Mouse (Mus musculus) limb, embryonic 15.5 days (tissue): ENCODE measurements around the gene Fgfr2. TPM values are rescaled to one million over a fixed set of nuclear protein-coding genes. Genes with fewer than 3 reads are reported as not detected.

Experiments
- ATAC-seq: fragments of 200-750 bp; cut with Nextera tagmentation; 2 replicates; pipeline ENCODE4 v1.8.0; 2017; ENCODE audit warnings: low read depth, moderate TSS enrichment; ENCODE audit not compliant: insufficient number of reproducible peaks, low FRiP score, low TSS enrichment
- H3K27ac ChIP-seq: fragments of 300-500 bp; sonication (generic); 2 replicates; pipeline ENCODE4 v1.5.1; 2015; ENCODE audit warnings: moderate library complexity, mild to moderate bottlenecking, inconsistent platforms
- H3K27me3 ChIP-seq: fragments of 300-500 bp; sonication (generic); 2 replicates; pipeline ENCODE4 v1.6.1; 2015; ENCODE audit warnings: inconsistent platforms
- H3K36me3 ChIP-seq: fragments of 300-500 bp; sonication (generic); 2 replicates; pipeline ENCODE4 v1.6.1; 2015; ENCODE audit warnings: inconsistent platforms
- H3K4me1 ChIP-seq: fragments of 300-500 bp; sonication (generic); 2 replicates; pipeline ENCODE4 v1.6.1; 2015; ENCODE audit warnings: inconsistent platforms
- H3K4me2 ChIP-seq: fragments of 300-500 bp; sonication (generic); 2 replicates; pipeline ENCODE4 v1.6.1; 2015; ENCODE audit warnings: mild to moderate bottlenecking, inconsistent platforms
- H3K4me3 ChIP-seq: fragments of 300-500 bp; sonication (generic); 2 replicates; pipeline ENCODE4 v1.5.1; 2015; ENCODE audit warnings: mild to moderate bottlenecking, inconsistent platforms
- H3K9ac ChIP-seq: fragments of 300-500 bp; sonication (generic); 2 replicates; pipeline ENCODE4 v1.6.1; 2015; ENCODE audit warnings: inconsistent platforms
- H3K9me3 ChIP-seq: fragments of 300-500 bp; sonication (generic); 2 replicates; pipeline ENCODE4 v1.6.1; 2016; ENCODE audit warnings: inconsistent platforms
- WGBS: fragments of 180-500 bp; shearing (Covaris S2); methylation state at CpG from one replicate; pipeline ENCODE4 v1.1.7; 2015; 5-methylcytosine and 5-hydroxymethylcytosine counted together
- polyA plus RNA-seq: library from polyadenylated mRNA; unstranded; fragments of >200 nt; fragmentation: Nextera tagmentation; extraction: Ambion mirVana; gene quantifications from 2 replicates; pipeline ENCODE4 v1.2.1, GENCODE M21; 2015

Fgfr2 gene
- polyA plus RNA-seq, 1 experiment from 2014 or later = 101 TPM

DNA sequence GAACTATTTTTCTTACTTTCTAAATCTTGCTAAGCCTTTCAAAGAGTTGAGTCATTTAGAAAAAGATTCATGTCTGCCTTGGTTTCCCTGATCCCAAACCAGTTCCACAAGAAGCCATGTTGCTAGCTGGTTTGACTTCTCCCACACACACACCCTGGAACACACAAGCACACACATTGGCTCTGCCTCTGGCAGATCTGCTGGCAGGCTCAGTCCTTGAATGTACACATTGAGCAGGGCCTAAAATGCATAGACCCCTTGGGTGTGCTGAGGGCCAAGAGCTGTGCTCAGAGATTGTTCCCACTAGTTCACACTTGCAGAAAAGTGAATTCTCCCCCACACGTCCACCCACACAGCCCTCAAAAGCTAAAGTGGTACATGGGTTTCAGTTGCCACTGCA, 1164.4 kb downstream of the Fgfr2 start:
- Histone ChIP-seq H3K27me3 (no peaks in the 10 kb centered on the region), H3K4me3 (no peak overlapping the region), H3K9me3 (no peaks in the 10 kb centered on the region), H3K27ac (no peak overlapping the region), H3K36me3 (no peaks in the 10 kb centered on the region), H3K4me2 (no peak overlapping the region), H3K4me1 (no peaks in the 10 kb centered on the region), H3K9ac (no peak overlapping the region)
- WGBS = 43% methylated on average over 1 of the region's 1 CpGs
- ATAC-seq = no peak

DNA sequence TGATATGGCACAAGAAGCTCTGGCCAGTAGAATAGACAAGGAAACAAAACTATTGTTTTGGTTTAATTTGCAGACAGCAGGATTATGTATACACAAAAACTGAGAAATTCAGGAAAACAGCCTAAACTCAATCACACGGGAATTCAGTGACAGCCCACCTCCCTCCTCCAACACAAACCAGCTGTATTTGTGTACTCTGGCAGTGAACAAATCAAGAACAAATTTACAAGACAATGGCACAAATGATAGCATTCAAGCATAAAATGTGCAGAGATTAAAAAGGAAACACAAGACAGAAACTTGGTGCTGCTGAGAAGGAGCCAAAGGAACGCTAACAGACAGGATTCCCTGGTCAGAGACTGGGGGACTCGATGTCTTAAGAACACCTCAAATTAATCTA, 1169.7 kb downstream of the Fgfr2 start:
- no peaks in the 10 kb centered on the region for H3K27me3 ChIP-seq
- H3K9me3 ChIP-seq = no peaks in the 10 kb centered on the region
- 0 out of 2 replicates have a peak, but pooled peaks cover 3% of the 10 kb centered on the region for H3K4me1 ChIP-seq
- H3K4me3 ChIP-seq = no peak overlapping the region
- ATAC-seq = no peak
- no peak overlapping the region for H3K9ac ChIP-seq
- 74% methylated on average over 3 of the region's 3 CpGs for WGBS
- H3K4me2 ChIP-seq = no peak overlapping the region
- H3K27ac ChIP-seq = no peak overlapping the region
- no peaks in the 10 kb centered on the region for H3K36me3 ChIP-seq

DNA sequence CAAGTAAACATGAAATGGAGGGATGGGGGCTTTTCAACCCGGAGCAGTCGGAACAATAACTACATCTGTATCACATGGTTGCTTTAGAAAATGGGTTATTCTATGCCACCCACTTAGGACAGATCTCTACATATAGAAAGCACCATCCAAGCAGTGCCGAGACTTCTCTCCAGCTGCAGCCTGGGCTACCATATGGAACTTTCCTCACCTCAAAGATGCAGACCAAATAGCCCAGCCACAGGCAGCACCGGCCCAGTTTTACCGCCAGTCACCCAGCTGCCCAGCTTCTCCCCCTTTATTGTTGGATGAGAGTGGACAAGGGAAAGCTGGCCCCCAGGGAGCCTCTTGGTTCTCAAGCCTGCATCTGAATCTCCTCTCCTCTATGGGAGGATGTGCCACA, 1172.0 kb downstream of the Fgfr2 start:
- no peak overlapping the region for H3K4me3 ChIP-seq
- no peak overlapping the region for H3K4me2 ChIP-seq
- no peak overlapping the region for H3K9ac ChIP-seq
- no peaks in the 10 kb centered on the region for H3K9me3 ChIP-seq
- H3K36me3 ChIP-seq = no peaks in the 10 kb centered on the region
- ATAC-seq = no peak
- no peak overlapping the region for H3K27ac ChIP-seq
- H3K27me3 ChIP-seq = no peaks in the 10 kb centered on the region
- WGBS = 51% methylated on average over 5 of the region's 5 CpGs
- 0 out of 2 replicates have a peak, but pooled peaks cover 3% of the 10 kb centered on the region for H3K4me1 ChIP-seq

DNA sequence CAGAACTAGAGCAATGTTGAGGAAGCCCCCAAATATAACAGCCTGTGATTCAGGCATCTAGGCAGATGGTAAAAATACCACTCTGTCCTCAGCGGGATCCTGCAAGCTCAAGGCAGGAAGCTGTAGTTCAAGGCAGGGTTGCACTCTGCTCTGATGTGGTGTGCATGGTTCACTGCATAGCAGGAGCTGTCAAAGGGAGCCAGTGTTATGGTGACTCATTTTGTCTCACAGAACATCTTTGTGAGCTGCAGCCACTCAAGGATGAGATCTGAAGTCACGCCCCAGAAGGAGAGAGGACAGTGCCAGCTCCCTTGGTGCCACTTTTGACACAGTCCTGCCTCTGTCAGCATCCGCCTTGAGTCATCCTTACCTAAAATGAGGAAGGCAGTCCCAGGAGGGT, 1185.5 kb downstream of the Fgfr2 start:
- no peak for ATAC-seq
- 71% methylated on average over 3 of the region's 3 CpGs for WGBS

DNA sequence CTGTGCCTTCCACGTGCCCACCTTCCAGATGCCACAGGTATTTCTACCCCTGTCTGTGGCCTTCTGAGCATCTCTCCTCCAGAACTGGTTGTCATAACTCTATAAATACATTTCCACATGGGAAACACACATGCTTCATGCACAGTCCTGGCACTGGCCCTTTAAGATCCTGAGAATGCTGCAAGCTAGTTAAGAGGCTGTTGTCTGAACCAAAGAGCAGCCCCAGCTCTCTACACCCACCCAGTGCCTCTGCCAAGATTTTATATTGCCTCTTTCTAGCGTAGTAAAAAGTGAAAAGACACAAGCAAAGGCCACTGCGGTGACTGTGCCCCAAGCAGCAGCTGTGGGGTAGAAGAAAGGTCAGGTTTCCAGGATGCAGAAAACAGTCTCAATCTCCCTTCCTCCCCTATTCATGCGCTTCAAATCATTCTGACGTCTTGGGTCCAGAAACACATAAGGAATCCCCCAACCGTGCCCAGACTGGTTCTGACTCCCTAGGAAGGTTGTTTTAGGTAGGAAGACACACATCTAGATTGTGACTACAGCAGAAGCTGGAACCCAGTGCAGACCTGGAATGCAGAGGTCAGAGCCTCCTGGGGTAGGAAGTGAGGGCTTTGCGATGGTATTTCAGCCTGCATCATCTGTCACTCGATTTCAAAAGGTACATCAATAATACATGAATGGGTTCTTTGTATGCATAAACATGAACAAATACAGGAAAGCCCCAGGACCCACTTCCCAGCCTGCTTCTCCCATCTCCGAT, 1195.7 kb downstream of the Fgfr2 start:
- Histone ChIP-seq H3K36me3 (no peaks in the 10 kb centered on the region), H3K4me3 (no peak overlapping the region), H3K4me2 (no peak overlapping the region), H3K9me3 (no peaks in the 10 kb centered on the region), H3K27ac (no peak overlapping the region), H3K9ac (no peak overlapping the region), H3K4me1 (peaks cover 2% of the 10 kb centered on the region; the same call in 1 of the 2 replicates), H3K27me3 (no peaks in the 10 kb centered on the region)
- WGBS = 32% methylated on average over 9 of the region's 9 CpGs
- ATAC-seq = no peak

More for the DNA sequence above, 1185.5 kb downstream of the Fgfr2 start:
- Histone ChIP-seq H3K36me3 (no peaks in the 10 kb centered on the region), H3K4me2 (no peak overlapping the region), H3K4me3 (no peak overlapping the region), H3K4me1 (no peaks in the 10 kb centered on the region), H3K9me3 (no peaks in the 10 kb centered on the region), H3K27ac (no peak overlapping the region), H3K27me3 (no peaks in the 10 kb centered on the region), H3K9ac (no peak overlapping the region)

DNA sequence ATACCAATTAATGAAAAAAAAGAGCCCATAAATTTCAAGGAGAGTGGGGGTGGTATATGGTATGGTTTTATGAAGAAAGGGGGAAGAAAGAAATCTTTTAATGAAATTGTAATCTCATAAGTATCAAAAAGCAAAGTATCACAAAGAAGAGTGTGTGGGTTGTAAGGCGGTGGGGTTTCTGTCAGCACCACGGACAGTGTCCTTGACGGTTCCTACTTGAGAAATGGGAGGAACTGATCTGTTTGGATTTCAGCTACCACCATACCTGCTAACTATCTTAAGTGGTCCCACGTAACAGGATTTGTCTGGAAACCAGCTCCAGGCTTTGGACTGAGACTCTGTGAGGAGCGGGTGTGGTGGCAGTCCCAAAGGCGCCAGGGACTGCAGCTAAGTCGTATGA, 1205.8 kb downstream of the Fgfr2 start:
- WGBS = 46% methylated on average over 7 of the region's 7 CpGs
- H3K9ac ChIP-seq = no peak overlapping the region
- no peak for ATAC-seq

DNA sequence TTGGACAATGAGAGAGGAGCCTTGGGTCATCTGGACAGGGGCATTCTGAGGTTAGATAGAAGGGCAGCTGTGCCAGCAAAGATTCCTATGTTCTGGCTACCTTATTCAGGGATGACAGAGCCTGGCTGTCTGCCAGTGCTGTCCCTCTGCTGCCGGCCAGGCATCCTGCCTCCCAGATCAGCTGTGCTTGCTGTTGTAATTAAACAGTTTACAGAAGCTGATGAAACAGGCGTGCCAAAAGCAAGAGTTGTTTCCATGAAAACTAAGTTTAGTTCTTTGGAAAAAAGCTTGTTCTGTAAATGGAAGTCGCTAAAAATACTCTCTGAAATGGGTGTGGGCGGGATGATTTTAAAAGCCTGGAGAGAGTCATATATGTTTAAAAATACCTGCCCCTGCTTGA, 1213.5 kb downstream of the Fgfr2 start:
- Histone ChIP-seq H3K27me3 (no peaks in the 10 kb centered on the region), H3K4me2 (no peak overlapping the region), H3K9ac (no peak overlapping the region), H3K9me3 (no peaks in the 10 kb centered on the region), H3K4me3 (no peak overlapping the region), H3K27ac (no peak overlapping the region), H3K36me3 (no peaks in the 10 kb centered on the region), H3K4me1 (no peaks in the 10 kb centered on the region)
- ATAC-seq = no peak
- WGBS = 40% methylated on average over 4 of the region's 4 CpGs

More for the DNA sequence above, 1205.8 kb downstream of the Fgfr2 start:
- H3K27me3 ChIP-seq = no peaks in the 10 kb centered on the region
- no peak overlapping the region for H3K4me3 ChIP-seq
- no peaks in the 10 kb centered on the region for H3K36me3 ChIP-seq
- H3K4me2 ChIP-seq = no peak overlapping the region
- H3K9me3 ChIP-seq = no peaks in the 10 kb centered on the region
- no peaks in the 10 kb centered on the region for H3K4me1 ChIP-seq
- H3K27ac ChIP-seq = no peak overlapping the region

DNA sequence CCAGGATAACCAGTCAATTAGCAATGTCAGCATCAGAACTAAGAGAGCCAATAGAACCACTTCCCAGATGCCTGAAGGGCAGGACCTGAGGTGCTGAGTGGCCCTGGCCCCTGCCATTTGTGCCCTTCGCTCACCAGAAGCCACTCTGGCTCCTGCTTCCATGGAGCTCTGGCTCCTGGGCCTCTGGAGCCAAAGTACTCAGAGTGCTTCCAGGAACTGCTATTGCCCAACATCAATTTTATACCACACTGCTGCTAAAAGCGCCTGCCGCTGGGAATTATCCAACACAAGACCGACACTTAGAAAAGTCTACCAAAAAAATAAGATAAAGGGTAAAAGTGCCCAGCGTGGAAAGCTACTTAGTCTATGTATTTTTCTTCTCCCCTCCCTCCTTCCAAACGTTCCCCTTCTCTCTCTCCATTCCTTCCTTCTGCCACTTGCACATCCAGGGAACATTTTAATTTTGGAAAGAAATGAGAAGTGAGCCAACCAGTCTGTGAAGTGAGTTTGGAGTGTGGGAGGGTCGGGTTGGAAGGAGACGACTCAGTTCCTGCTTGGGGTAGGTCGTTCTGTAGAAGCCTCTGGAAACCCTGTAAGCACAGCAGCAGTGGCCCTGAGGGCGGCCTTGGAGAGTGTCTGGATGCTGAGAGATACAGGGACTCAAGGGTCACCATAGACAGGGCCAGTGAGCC, 1216.5 kb downstream of the Fgfr2 start:
- Histone ChIP-seq H3K4me1 (no peaks in the 10 kb centered on the region), H3K27me3 (no peaks in the 10 kb centered on the region; the same call in 1 of the 2 replicates), H3K27ac (no peak overlapping the region), H3K9ac (no peak overlapping the region), H3K4me2 (no peak overlapping the region), H3K36me3 (no peaks in the 10 kb centered on the region), H3K9me3 (no peaks in the 10 kb centered on the region), H3K4me3 (no peak overlapping the region)
- WGBS = 79% methylated on average over 10 of the region's 10 CpGs
- ATAC-seq = no peak

DNA sequence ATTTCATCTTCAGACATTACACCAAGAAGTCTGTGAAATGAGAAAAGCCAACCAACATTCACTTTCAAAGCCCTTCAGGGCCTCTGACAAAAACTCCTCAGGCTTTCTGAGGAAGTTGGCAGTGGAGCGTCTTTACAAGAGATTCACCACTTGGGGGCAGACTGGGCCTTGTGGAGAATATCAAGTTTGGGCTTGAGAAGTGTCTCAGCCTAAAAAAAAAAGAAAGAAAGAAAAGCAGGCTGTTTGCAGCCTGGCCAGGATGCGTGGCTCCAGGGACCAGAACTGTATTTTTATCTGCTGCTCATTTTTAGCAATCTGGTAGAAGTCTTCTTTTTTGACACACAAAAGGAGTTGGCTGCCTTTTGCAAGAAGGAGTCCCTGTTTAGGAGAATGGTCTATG, 1223.8 kb downstream of the Fgfr2 start:
- no peak for ATAC-seq
- 0 out of 2 replicates have a peak, but pooled peaks cover 5% of the 10 kb centered on the region for H3K9me3 ChIP-seq
- no peak overlapping the region for H3K4me2 ChIP-seq
- H3K4me1 ChIP-seq = peaks cover 4% of the 10 kb centered on the region
- no peak overlapping the region for H3K4me3 ChIP-seq
- 0% methylated on average over 2 of the region's 2 CpGs for WGBS
- H3K36me3 ChIP-seq = no peaks in the 10 kb centered on the region
- H3K9ac ChIP-seq = no peak overlapping the region
- no peak overlapping the region for H3K27ac ChIP-seq
- H3K27me3 ChIP-seq = peaks cover 6% of the 10 kb centered on the region; the same call in 1 of the 2 replicates

- H3K4me3 ChIP-seq = no peak overlapping the region
- H3K27ac ChIP-seq = no peak overlapping the region
- no peak overlapping the region for H3K4me2 ChIP-seq
- 0 out of 2 replicates have a peak, but pooled peaks cover 6% of the 10 kb centered on the region for H3K27me3 ChIP-seq
- no peak overlapping the region for H3K9ac ChIP-seq
- H3K36me3 ChIP-seq = no peaks in the 10 kb centered on the region
- peaks cover 4% of the 10 kb centered on the region for H3K4me1 ChIP-seq
- H3K9me3 ChIP-seq = 0 out of 2 replicates have a peak, but pooled peaks cover 5% of the 10 kb centered on the region
- ATAC-seq = no peak
- 24% methylated on average over 4 of the region's 4 CpGs for WGBS
Measured at GRCm38 (mm10) chr7:131897282-131897681, 1225.9 kb downstream of the Fgfr2 start.

DNA sequence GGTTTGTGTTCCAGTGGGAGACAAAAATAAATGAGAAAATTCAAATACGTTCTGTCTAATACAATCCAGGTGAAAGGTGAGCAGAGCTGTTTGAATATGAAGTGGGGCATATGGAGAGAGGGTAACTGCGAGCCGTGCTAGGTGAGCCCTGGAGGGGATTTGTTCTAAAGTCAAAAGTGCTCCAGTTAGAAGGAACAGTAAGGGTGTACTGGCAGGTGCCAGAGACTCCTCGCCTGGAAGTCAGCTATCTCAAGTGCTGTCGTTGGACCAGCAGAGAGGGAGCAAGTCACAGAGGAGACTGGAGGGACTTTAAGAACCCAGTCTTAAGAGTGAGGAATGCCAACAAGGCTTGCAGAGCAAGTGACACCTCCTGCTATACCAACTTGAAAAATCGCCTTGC, 1240.3 kb downstream of the Fgfr2 start:
- no peaks in the 10 kb centered on the region for H3K9me3 ChIP-seq
- H3K4me1 ChIP-seq = no peaks in the 10 kb centered on the region
- no peak overlapping the region for H3K4me3 ChIP-seq
- H3K4me2 ChIP-seq = no peak overlapping the region
- WGBS = 56% methylated on average over 6 of the region's 6 CpGs
- peaks cover 16% of the 10 kb centered on the region for H3K27me3 ChIP-seq
- no peak overlapping the region for H3K9ac ChIP-seq
- ATAC-seq = no peak
- no peak overlapping the region for H3K27ac ChIP-seq
- H3K36me3 ChIP-seq = no peaks in the 10 kb centered on the region

- Histone ChIP-seq H3K9ac (no peak overlapping the region), H3K27me3 (peaks cover 13% of the 10 kb centered on the region), H3K4me2 (no peak overlapping the region), H3K9me3 (no peaks in the 10 kb centered on the region), H3K36me3 (no peaks in the 10 kb centered on the region), H3K27ac (no peak overlapping the region), H3K4me1 (no peaks in the 10 kb centered on the region), H3K4me3 (no peak overlapping the region)
- 60% methylated on average over 5 of the region's 5 CpGs for WGBS
- no peak for ATAC-seq
Measured at GRCm38 (mm10) chr7:131881876-131882615, 1241.1 kb downstream of the Fgfr2 start.
